Mouse (Mus musculus) erythroblast, embryonic 14.5 days (primary cell): ENCODE measurements around the gene Cfap99.

Experiments used
- GATA1 ChIP-seq: IDR thresholded peaks from 2 replicates; pipeline ENCODE4 v1.6.1; 2012; ENCODE audit warnings: low read length, inconsistent platforms, mixed read lengths
- TAL1 ChIP-seq: IDR thresholded peaks from 3 replicates; pipeline ENCODE4 v1.6.1; 2012; ENCODE audit warnings: low read length, inconsistent platforms, mixed read lengths

- no peak for TF ChIP-seq GATA1
- no peak for TF ChIP-seq TAL1
These were observed 46.0 kb upstream of the Cfap99 start for GRCm38 (mm10) chr5:34242224-34242963.
